Mouse (Mus musculus) embryonic fibroblast, embryonic 13.5 days (primary cell): Measurements from ENCODE around the gene Zfp451. TPM values are rescaled to one million over a fixed set of nuclear protein-coding genes. Genes with fewer than 3 reads are reported as not detected.
"Not testable (repeated sequence)": the region's sequence is repeated elsewhere in the genome, so short reads cannot be mapped to it uniquely, and the experiment has no call there.

Experiments used
- H3K27ac ChIP-seq: 2 replicates; pipeline ENCODE4 v1.5.1; 2012; ENCODE audit warnings: low read length, control low read depth, inconsistent platforms; ENCODE audit not compliant: insufficient read depth
- H3K4me1 ChIP-seq: 2 replicates; pipeline ENCODE4 v1.6.1; 2011; ENCODE audit warnings: low read length; ENCODE audit not compliant: control insufficient read depth, insufficient read depth
- H3K4me3 ChIP-seq: 2 replicates; pipeline ENCODE4 v1.5.1; 2011; ENCODE audit warnings: mild to moderate bottlenecking, control low read depth, low read length; ENCODE audit not compliant: insufficient read depth
- CTCF ChIP-seq: IDR thresholded peaks from 2 replicates; pipeline ENCODE4 v1.5.1; 2011; ENCODE audit warnings: mild to moderate bottlenecking, control low read depth, low read length, moderate library complexity, borderline replicate concordance; ENCODE audit not compliant: insufficient read depth
- POLR2A ChIP-seq: IDR thresholded peaks from 2 replicates; pipeline ENCODE4 v1.6.1; 2011; ENCODE audit warnings: low read depth, mild to moderate bottlenecking, control low read depth, low read length, moderate library complexity
- polyA plus RNA-seq: library from polyadenylated mRNA; stranded (reverse); fragments of >200 nt; gene quantifications from 2 replicates; pipeline ENCODE4 v1.2.4, GENCODE M21; 2011; ENCODE audit warnings: low read depth; ENCODE audit not compliant: missing spikeins, insufficient read length

Gene Zfp451
- polyA plus RNA-seq, 1 experiment: 51.1 TPM

DNA sequence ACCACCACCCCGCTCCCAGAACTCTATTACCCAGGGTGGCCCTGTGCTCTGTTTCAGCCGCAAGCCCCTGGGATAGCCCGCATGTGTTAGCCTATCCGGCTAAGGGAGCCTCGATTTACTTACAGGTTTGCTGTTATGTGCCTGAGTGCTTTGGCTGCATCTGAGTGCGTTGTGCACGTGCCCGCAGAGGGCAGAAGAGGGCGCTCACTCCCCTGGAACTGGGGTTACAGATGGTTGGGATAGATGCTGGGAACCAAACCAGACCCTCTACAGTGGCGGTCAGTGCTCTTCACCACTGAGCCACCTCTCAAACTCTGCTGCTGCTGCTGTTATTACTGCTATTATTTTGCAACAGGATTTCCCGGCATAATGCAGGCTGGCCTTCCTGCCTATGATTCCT is 65.3 kb downstream of the Zfp451 start:
- TF ChIP-seq POLR2A (no peak), CTCF (0 out of 2 replicates have a peak, but pooled peaks have one; percentile 19)
- Histone ChIP-seq H3K27ac (no peak overlapping the region), H3K4me1 (no peaks in the 10 kb centered on the region), H3K4me3 (no peak overlapping the region)

DNA sequence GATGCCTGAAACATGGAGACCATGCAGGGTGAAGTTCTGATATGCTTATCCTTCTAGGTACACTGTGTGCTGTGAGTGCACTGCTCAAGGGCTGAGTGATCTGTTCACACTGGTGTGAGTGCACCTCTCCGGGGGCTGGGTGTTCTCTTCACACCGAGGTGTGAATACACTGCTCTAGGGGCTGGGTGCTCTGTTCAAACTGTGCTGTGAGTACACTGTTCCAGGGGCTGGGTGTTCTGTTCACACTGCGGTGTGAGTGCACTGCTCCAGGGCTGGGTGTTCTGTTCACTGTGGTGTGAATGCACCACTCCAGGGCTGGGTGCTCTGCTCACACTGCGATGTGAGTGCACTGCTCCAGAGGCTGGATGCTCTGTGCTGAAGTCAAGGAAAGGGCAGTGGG is 68.5 kb downstream of the Zfp451 start:
- no peak for TF ChIP-seq POLR2A
- TF ChIP-seq CTCF: no peak
- Histone ChIP-seq H3K4me1 (no peaks in the 10 kb centered on the region), H3K4me3 (no peak overlapping the region), H3K27ac (no peak overlapping the region)

DNA sequence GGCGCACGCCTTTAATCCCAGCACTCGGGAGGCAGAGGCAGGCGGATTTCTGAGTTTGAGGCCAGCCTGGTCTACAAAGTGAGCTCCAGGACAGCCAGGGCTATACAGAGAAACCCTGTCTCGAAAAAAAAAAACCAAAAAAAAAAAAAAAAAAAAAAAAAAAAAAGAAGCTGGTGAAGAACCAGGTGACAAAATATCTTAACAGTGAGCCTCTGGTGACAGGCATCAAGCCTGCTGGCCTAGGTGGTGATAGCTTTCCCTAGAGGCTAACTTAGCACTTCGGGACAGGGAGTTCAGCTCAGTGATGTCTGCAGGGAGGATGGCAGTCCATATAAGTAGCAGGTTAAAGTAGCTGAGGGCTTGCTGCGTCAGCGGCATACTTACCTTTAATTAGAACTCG is 69.6 kb downstream of the Zfp451 start:
- H3K27ac ChIP-seq, H3K4me1 ChIP-seq, H3K4me3 ChIP-seq: not testable (repeated sequence)

DNA sequence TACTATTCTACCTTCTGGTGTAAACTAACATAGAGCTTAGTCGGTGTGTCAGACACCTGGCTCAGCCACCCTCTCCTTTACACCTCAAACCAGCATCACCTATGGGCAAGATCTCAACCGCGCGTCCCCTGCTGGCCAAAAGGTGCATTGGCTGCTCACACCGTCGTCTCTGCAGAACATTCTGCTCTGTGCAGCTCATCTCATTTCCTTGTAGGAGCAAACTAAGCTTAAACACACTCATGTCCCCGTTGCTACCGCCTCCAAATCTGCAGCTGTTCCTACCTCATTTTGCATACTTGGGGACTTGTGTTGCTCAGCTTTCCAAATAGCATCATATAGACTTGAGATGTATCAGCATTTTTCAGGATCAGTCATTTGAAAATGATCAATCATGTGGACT is 71.5 kb downstream of the Zfp451 start:
- H3K4me3 ChIP-seq: no peak overlapping the region
- no peaks in the 10 kb centered on the region for H3K4me1 ChIP-seq
- H3K27ac ChIP-seq: no peak overlapping the region
- TF ChIP-seq CTCF: peak; percentile 93
- no peak for TF ChIP-seq POLR2A

DNA sequence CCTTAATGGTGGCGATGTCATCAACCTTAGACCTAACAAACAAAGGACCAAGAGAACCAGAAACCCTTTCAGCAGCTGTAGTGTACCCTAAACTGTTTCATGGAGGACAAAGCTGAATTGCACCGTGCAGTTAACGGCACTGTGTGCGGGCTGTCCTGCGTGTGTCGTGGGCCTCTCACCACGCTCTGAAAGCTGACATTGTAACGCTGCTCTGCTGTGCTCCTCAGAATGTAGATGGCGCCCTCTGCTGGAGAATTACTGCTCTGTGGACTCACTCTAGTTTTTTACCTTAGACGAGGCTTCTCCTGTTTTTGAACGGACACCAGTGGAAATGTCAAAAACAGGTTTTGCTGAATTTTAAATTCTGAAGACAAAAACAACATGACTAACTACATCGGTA is 75.1 kb downstream of the Zfp451 start:
- H3K27ac ChIP-seq: no peak overlapping the region
- peak; percentile 96 for TF ChIP-seq CTCF
- TF ChIP-seq POLR2A: no peak
- H3K4me1 ChIP-seq: no peaks in the 10 kb centered on the region
- H3K4me3 ChIP-seq: no peak overlapping the region

DNA sequence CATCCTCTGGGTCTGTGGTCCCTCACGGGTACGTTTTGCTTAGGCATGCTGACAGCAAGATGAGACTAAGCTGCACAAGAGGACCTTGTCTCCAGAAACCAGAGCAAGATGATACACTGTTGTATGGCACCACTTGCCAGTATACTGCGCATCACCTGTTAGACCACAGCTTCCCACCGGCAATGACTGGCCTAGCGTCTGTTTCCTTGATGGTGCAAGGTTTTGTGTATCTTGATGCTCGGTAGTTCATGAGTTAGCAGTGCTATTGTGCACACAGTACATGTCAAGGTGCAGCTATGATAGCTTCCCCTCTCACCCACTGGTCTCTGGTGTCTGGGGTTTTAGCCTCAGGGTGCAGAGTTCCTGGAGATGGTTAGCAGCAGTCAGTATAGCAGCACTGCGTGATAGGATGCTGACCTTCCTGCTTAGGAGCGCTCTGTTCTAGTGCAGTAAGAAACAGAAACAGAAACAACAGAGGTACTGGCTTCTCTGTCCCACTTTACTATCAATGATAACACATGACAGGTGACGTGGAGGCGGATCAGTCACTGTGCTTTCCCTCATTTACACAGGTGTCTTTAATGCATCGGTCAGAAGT is 75.6 kb downstream of the Zfp451 start:
- no peak overlapping the region for H3K27ac ChIP-seq
- no peak for TF ChIP-seq POLR2A
- no peak for TF ChIP-seq CTCF
- H3K4me1 ChIP-seq: no peaks in the 10 kb centered on the region
- H3K4me3 ChIP-seq: no peak overlapping the region

DNA sequence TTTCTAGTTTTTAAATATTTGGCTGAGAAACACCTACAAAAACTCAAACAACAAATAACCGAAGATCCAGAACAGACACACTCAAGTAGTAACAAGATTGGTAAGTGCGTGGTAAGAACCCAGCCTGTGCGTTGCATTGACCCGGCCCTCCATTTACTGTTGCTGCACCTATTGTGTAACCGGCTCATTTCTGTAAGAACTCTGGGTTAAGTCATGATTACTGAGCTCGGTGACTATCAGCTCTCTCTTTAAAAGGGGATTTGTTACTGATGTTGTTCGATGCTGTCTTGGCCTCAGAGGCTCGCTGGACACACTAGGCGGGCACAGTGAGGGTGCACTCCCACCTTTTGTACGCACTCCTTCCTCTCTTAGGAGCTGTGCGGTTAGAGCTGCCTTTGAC is 76.1 kb downstream of the Zfp451 start:
- no peak for TF ChIP-seq CTCF
- TF ChIP-seq POLR2A: no peak
- Histone ChIP-seq H3K4me1 (no peaks in the 10 kb centered on the region), H3K4me3 (no peak overlapping the region), H3K27ac (no peak overlapping the region)

DNA sequence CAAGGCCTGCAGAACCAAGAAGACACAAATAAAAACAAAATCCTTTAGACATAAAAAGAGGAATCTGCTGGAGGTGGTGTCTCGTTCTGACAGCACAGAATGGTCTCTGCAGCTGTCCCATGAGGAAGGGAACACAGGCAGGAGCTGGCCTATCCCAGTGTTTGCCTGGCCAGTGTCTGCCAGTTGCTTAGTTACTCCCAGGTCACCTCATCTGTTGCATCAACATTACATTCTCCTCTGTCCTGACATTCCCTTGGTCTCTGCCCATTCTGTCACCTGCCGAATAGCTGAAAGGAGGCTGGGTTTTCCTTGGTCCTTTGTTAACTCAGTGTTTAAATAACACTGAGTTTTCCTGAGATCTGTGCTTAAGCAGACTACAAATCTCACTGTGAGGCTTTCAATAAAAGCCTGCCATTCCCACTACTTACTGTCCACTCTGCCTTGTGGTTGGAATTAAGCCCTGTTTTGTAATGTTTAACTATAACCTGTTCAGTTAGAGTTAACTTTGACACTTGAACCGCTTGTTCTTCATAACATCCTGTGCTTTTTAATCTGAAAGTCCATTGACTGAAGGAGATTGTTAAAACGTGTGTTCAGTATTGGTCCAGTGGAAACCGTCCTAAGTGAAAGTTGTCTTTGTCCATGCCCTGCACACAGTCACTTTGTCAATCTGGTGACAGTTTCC is 80.3 kb downstream of the Zfp451 start:
- Histone ChIP-seq H3K4me3 (no peak overlapping the region), H3K27ac (no peak overlapping the region), H3K4me1 (peaks cover 3% of the 10 kb centered on the region; the same call in 1 of the 2 replicates)
- no peak for TF ChIP-seq CTCF
- no peak for TF ChIP-seq POLR2A

DNA sequence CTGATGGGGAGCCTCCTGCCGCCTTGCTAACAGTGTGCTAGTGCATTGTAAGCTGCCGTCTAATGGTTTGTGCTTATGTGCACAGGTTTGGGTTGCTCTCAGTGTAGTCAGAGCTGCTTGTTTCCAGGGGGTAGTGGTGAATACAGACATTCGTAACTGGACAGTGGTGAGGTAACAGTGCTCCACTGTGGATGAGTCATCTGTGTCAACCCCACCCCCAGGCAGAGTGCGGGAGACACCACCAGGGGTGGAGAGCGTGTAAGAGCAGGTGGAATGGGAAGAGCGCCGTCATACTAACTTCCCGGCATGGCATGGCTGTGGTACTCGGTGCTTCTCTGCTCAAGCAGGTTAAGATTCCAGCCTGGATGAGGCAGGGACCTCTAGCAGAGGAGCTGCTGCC is 81.4 kb downstream of the Zfp451 start:
- Histone ChIP-seq H3K4me1 (peaks cover 3% of the 10 kb centered on the region; the same call in 1 of the 2 replicates), H3K4me3 (no peak overlapping the region), H3K27ac (no peak overlapping the region)
- TF ChIP-seq POLR2A (no peak), CTCF (no peak)

DNA sequence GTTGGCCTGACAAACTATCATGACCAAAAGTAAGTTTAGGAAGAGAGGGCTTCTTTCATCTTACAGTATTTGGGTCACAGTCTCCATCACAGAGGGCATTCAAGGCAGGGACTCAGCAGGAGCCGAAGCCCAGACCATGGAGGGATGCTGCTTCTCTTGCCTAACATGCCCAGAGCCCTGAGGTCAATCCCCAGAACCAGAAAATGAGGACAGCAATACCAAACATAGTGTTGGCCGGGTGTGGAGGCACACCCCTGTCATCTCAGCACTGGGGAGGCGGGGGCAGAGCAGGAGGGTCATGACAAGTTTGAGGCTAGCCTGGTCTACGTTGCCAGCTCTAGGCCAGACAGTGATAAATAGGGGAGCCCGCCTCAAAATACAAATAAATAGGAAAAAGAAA is 89.3 kb downstream of the Zfp451 start:
- H3K4me3 ChIP-seq: no peak overlapping the region
- H3K4me1 ChIP-seq: peaks cover 10% of the 10 kb centered on the region; the same call in 1 of the 2 replicates
- TF ChIP-seq CTCF (no peak), POLR2A (no peak)
- H3K27ac ChIP-seq: peak overlapping the region; percentile 32; the same call in 1 of the 2 replicates

DNA sequence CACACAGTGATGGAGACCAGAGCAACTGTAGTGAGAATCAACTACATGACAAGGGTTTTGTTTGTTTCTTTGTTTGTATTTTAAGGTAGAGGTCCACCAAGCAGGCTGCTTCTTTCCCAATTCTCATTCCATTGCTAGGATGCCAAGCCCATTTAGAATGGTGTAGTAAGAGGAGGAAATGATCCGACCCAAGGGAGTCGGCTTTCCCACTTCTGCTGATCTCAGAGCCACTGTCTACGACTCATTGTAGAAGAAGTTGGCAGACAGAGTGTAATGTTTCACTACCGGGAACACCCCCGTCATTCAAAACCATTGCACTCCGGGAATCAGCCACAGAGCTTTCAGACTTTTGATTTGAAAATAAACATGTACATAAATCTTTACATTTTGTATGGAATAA is 89.9 kb downstream of the Zfp451 start:
- no peak overlapping the region for H3K4me3 ChIP-seq

More for the DNA sequence above, 89.9 kb downstream of the Zfp451 start:
- H3K27ac ChIP-seq: peak overlapping the region; percentile 58; the same call in 1 of the 2 replicates
- TF ChIP-seq POLR2A: no peak
- TF ChIP-seq CTCF: no peak
- peaks cover 10% of the 10 kb centered on the region; the same call in 1 of the 2 replicates for H3K4me1 ChIP-seq
